Mouse (Mus musculus) c-Kit-positive CD71-positive TER-119-negative erythroid progenitor cells, embryonic 14.5 days (primary cell): ENCODE measurements at regions not wholly inside any gene's neighbourhood (a gene's known extent, or its start where the extent isn't known, plus 50 kb on each side); places are given as distances from the start of the nearest gene placed in this dataset.

Experiments used
- DNase-seq: peaks from one replicate; pipeline ENCODE4 v3.0.0-alpha.2; 2013; ENCODE audit warnings: low read depth

DNA sequence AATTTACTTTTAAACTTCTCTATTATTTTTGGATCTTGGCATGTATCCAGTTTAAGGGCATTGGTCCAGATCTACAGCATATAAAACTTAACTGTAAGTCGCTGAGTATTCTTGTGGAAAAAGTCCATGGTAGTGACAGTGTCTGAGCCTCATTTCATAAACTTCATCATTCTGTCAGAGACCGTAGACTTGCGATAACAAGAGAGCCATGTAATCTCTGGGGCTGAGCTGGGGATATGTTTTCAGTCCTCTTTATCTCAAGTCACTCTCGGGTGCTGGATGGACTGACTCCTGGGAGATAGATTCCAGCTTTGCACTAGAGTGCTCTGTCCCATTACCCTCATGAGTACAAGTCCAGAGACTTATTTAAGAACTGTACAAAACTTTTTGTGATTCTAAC lies 362.0 kb downstream of the Fat4 start:
- no peak for DNase-seq

DNA sequence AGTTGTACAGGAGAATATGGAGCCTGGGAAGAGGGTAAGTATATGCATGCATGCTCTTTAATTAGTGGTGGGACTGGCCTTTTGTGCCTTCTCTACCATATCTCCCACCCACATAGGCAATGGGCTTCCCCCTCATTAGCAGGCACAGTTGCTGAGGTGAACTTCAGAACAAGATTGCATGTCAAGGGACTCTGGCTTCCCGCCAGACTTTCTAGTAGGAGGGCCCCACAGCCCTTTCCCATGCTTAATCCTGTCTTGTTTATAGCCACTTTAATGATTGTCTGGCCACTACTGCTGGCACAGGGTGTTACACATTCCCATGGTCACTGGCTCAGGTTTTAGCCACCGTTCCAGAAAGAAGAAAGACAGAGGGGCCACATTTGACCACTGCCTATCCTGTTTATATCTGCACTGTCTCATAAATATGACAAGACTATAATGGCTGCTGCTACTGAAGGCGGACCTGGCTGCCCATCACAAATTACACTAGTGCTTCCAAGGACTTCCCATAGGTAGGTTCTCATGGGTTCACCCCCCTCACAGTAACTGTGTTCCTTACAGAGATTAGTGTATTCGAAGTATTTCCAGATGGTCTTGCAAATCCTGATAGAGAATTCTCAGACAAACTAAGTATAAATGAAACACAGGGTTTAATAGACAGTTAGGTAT lies 362.6 kb downstream of the Fat4 start:
- no peak for DNase-seq

DNA sequence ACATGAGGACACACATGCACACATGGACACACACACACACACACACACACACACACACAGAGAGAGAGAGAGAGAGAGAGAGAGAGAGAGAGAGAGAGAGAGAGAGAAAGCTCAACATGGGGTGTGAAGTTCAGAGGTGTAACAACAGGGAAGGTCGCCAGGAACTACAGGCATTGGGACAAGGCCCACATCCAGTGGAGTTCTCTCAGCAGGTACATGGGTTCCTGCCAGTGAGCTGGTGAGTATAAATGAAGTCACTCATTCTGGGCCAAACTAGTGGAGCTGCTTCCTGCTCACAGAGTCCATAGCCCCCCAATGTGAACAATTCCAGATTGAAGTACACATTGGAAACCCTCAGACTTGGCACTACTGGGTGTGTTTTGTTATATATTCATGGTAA lies 366.3 kb downstream of the Fat4 start:
- DNase-seq = no peak

DNA sequence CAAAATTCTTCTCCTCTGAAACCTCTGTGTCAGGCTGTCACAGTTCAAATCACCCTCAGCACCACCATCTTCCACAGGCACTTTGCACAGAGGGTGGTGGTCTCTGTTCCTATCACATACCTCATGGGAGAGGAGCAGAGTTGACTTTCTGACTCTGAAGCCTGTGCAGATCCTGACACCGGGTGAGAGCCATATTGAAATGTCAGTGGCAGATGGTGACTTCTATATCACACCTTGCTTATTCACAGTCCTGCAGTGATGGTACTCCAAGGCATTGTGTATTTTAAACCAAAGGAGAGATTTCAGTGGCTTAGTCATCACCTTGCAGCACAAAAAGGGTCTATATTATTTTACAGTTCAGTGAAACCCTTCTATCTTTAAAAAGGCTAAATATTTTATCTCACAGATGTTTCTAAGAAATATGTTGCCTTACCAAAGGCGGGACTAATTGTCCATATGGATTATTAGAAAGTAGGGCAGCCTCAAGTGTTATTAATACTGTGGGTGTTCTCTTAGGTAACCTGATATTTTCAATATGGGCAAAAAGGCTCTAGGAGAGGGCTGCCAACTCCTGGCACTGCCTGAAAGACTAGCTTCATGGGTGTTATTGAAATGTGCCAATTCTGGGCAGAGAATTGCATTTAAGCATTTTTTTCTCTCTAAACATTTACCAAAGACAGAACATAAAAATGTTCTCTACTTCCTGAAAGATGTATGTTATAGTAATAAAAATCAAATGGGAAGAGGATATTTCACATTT lies 378.1 kb downstream of the Fat4 start:
- no peak for DNase-seq

DNA sequence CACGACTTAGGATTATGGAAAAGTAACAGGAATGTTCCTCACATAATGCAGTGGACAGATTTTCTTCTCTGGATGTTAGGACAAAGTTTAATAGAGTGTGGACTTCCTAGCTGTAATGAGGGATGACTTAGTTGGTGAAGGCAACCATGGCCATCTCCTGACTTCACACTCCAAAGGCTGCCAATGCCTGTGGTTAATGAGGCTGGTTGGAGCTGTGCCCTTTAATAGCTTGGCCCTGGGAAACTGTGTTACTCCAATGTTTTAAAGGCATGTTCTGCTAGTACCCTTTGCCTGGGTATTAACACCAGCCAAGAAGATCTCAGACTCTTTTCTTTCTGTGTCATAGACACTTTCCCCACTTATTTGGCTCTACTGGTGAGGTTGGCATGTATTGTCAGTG lies 378.9 kb downstream of the Fat4 start:
- no peak for DNase-seq

DNA sequence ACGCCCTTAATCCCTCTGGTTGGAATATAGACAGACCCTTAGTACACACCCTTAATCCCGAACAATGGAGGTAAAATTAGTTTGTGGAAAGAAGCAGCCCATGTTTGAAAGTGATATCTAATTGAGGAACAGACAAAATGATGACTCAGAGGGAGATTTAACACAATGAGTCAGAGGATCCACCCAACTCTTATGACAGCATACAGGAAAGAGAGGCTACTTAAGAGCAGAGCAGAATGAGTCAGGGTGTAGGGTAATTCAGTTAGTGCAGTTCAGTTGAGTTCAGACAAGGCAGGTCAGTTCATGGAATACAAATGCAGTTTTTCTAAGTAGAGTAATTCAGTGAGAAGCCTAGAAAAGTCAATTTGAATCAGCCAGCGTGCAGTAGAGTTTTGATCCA lies 382.6 kb downstream of the Fat4 start:
- no peak for DNase-seq

DNA sequence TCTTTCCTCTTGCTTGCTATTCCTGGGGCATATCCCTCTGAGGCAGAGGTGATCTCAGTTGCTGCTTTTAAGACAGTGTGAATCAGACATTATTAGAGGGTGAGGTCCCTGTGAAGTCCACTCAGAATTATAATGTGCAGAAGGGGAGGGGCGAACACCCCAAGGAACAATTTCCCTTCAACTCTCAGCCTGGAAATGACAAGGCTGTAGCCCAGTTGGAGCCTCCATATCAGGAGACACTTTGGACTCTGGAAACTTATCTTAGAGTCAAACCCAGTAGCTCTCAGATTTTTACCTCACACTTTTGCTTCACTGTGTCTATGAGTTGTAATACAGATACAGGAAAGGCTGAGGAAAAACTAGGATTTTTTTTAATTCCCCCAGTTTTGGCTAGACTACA lies 385.9 kb downstream of the Fat4 start:
- DNase-seq = no peak

DNA sequence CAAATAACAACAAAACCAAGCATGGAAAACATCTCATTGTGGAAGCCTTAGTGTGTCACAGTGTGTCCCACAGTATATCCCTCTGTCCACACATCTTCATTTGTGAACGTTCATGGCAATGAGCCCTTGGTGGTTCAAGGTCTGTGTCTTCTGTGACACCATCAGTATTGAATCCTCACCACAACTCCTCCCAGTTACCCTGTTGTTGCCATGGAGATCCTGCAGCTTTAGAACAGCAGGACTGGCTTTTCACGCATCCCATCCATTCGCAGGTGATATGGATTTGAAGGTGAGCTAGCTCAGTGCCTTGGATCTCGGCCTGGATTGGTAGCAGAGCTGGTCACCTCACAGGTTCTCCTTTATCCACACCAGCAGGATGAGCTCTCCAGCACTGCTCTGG lies 390.2 kb downstream of the Fat4 start:
- no peak for DNase-seq

DNA sequence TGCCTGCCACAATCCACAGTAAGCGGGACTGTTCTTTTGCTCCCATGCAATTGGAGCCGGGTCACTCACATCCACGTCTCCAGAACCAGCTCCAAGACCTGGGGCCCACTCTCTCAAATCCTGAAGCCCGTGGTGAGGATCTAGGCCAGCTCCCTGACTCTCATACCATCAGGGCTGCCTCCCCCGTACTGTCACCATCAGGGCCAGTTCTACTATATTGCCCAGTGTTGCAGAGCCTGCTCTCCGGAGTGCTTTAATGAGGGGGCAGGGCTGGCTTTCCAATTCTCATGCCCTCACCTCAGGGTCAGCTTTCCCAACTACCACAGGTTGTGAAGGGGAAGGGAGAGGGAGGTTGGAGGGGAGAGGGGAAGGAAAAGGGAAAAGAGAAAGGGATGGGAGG lies 390.6 kb downstream of the Fat4 start:
- DNase-seq = no peak

DNA sequence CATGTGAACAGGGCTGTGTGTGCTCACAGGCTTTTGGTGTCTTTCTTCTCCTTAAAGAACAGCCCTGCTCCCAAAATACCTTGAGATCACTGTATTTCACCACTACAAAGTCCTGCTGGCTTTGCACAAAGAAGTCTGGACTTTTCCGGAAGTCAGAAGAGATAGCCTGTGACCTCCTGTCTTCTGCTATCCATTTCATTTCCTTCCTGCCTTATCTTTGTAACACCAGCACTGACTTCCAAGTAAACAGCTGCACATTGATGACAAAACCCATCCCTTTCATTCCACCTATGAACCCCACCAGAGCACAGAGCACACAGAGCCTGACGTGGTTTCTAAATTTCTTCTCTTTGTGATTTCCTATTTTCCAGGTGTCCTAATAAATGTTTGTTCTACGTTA lies 408.5 kb downstream of the Fat4 start:
- no peak for DNase-seq

DNA sequence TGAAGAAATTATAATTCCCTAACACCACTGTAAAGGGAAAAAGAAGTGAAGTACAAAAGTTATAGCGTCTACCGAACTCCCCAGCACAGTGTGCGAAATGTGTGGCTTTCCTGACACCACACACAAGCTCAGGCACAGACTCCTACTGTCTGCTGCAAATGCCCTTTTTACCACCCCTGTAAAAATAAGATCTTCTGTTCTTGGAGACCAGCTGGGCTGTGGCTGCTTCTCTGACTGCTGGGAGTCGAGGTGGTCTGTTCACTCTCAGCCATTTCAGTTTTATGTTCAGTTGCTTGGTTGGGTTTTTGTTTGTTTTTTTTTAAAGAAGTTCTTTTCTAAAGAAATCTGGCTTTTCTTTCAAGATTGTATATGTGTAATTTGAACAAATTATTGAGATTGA lies 409.5 kb downstream of the Fat4 start:
- no peak for DNase-seq

DNA sequence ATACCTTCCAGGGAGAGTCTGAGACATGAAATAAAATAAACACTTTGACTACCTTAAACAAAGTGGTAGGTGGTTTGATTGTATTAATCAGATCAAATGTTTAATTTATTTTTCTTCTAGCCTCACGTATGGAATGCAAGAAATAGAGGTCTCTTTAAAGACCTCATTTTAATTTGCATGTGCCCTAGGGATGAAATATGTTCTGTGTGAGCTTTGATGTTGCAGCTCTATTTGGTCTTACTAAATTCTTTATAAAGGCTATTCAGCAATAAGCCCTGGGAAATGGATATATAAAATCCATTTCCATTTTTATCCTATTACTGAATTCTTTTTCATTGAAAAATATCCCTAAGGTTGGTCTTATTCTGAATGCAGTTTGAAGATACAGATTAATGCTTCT lies 422.7 kb downstream of the Fat4 start:
- DNase-seq = no peak

DNA sequence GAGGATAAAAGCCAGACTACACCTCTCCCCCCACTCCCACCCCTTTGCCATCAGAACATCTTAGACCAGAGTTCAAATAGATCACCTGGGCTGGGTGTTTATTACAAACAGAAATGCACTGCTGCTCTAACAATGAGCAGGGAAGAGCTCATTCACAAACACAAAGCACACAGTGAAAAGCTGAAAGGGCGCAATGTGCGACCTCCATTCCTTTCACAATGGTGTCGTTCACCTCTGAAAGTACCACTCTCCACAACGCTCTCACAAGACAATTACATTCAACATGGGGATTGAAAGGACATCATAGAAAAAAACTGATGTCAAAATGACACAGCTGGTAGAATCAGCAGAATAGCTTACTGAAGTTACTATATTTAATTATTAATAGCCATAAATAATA lies 426.8 kb downstream of the Fat4 start:
- no peak for DNase-seq

DNA sequence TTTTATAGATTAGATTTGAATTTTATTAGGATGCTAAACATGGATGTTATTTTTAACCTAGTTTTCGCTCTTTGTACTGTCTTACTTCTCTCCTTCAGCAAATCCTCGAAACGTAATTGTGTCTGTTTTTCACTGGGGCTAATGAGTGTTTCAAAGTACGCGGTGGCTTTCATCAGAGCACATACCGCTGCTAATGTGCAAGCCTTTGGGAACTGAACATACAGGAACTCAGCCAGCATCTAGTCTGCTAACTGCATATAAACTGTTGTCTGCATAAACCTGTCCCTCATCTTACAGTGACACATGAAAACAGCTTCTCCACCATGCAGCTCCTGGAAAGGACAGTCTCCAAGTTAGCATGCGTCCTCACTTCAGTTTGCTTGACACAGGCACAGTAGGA lies 434.1 kb downstream of the Fat4 start:
- no peak for DNase-seq

DNA sequence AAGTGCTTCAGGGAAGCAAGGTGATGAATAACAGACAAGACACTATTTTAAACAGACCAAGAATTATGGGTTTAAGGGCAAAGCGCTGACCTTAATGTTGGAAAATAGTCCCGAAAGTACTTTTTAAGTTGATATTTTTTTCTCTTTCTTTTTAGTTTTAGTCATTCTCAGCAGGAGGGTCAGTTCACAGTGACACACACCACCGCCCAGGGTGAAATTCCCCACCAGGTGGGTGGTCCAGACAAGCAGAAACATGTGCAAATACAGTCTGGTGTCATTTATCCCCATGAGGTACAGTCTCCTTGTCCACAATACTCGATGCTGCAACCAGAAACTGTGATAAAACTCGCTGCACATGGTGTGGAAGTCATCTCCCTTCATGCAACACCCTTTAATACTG lies 435.5 kb downstream of the Fat4 start:
- DNase-seq = no peak

DNA sequence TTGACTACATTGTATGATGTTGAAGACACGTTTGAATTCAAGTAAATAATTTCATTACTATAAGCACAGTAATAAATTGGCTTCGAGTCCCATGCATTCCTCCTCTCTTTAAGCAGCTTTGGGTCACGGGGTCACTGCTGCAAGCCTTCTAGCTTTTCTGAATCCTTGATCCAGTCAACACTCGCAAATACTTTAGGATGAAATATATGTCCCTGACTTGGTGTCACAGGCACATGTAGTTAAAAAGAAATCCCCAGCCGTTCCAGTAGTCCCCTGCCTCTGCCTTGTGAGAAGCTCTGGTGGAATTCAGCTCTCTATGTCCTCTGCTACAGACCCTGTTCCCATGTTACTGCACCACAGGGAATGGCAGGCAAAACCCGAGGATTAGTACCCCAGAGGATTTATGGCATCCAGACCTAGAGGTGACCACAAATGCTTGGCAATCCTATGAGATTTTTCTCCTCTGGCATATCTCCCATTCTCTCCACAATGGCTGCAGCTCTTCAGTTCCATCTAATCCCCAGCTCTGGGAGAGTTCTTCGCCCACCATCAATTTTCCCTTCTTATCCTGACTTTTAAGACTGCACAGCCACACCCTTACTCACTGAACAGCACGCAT lies 449.0 kb downstream of the Fat4 start:
- no peak for DNase-seq

DNA sequence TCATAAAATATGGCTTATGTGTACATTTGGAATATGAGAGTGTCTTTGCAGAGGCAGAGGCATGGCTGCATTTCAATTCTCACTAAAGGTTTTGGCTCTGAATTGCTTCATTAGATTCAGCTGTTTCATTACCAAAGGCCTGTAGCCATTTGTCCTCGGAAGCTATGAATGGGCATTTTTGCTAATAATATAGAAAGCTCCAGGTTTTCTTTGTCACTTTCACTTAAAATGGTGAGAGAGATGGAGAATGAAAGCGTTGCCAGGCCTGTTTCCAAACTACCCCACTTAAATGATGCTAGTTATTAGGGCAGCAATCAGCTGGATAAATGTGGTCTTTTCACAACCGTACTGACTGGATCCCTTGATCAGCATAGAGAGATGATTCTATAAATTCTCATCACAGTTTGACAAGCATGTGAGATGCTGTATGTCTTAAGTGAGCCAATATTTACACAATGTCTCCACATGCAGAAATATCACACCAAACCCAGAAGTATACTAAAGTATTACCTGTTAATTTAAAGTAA lies 454.5 kb downstream of the Fat4 start:
- DNase-seq = no peak

DNA sequence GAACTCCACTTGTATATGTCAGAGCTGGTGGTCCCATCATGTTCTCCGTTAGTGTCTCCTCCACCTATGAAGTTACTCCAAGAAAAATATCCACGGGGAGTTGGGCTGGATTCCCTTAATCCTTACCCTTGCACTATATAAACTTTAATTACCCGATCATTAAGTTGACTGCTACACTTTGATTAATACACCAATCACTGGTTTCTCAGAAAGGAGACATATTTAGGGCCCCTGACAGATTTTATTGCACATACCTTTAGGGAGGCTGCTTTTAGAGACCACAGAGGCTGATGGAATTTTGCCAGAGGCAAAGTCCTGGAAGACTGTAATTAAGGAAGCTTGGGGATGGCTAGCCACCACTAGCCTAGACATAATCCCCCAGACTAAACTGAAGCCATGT lies 457.3 kb downstream of the Fat4 start:
- no peak for DNase-seq

DNA sequence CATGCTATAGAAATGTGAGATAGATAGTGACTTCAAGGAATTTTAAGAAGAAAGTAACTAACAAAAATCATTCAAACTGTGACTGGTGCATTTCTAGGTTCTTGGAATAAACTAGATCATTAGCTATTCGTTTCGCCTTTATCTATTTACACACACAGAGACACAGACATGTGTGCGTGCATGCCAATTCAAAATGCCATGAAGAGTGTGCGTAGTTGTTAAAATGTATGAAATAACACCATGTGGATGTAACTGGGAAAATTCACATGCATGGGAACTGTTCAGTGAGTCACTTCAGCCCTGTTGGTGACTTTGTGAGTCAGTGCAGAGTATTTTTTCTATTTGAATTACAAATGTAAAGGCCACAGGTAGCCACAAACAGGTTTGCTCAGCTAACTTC lies 460.8 kb downstream of the Fat4 start:
- DNase-seq = no peak

DNA sequence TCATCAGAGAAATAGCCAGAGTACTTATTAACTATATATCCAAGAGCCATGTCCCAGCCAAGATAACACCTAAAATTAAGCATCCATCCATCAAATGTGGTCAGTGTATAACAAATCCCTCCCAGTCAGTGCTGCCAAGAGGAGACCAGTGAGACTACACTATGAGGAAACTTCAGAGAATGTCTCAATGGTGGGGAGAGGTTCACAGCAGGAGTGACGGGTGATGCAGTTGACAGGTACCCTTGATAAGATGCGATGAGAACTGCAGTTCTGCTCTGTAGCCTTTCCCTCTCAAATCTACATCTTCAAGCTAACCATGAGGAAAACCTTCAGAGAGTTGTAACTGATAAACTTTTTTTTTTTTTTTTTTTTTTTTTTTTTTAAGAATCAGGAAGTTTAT lies 470.3 kb downstream of the Fat4 start:
- no peak for DNase-seq

DNA sequence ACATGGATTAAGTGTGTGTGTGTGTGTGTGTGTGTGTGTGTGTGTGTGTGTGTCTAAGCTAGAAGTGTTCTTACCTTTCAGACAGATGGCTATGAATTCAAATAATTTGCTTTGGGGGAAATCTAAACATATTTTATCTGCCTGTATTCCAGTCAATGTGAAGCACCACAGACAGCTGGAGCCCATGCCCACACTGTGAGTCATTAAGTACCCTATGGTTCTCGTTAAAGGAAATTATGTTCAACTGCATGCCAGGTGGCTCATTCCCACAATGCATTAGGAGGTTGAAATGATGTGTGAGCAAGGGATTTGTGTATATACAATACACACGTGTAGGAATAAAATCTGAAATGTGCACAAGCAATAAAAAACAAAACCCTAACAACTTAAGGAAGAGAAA lies 473.5 kb downstream of the Fat4 start:
- DNase-seq = no peak

DNA sequence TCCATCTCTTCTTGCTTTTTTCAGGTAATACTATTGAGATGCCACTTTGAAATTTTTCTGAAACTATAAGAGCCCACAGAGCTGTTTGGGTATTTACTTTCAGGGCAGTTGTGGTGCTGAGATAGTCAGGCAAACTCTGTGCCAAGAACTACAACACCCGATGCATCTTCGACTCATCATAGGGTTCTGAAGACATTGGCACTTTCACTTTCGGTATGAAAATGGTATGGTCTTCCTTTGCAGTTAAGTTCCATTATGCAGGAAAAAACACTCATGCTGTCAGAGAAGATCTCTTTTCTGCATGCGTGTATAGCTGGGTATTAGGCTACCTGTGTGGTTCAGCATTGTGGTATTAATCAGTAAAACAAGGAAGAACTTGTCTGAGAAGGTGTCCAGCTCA lies 484.2 kb downstream of the Fat4 start:
- DNase-seq = no peak

DNA sequence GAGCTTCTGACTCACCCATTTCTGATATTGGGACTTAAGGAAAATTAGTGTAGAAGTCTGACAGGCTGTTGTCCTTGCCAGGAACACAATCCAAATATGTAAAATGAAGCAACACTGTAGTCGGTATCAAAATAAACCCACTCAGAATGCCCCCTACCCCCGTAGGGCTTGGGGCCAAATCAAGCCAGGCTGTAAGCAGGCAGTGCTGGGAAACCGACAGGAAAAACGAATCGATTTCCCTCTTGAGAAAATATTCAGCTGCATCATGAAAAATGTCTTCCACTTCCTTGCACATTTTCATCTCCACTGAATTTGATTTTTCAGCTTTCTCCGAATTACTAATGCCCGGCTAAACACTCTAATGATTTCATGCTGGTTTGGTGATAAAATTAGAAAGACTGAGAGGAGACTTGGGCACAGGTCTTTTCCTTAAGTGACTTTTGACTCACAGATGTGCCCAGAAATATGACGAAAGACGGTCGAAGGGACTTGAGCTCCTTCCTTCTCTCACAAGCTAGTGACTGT lies 485.7 kb downstream of the Fat4 start:
- no peak for DNase-seq
